Mouse (Mus musculus): ENCODE measurements around the gene Cyb5r4. TPM values are rescaled to one million over a fixed set of nuclear protein-coding genes. Genes with fewer than 3 reads are reported as not detected.
A peak's percentile ranks its signal among the peaks of the same experiment; 100 is the strongest.

Cyb5r4 gene
- polyA plus RNA-seq, 1 experiment from 2014 or later: 79.2 TPM

DNA sequence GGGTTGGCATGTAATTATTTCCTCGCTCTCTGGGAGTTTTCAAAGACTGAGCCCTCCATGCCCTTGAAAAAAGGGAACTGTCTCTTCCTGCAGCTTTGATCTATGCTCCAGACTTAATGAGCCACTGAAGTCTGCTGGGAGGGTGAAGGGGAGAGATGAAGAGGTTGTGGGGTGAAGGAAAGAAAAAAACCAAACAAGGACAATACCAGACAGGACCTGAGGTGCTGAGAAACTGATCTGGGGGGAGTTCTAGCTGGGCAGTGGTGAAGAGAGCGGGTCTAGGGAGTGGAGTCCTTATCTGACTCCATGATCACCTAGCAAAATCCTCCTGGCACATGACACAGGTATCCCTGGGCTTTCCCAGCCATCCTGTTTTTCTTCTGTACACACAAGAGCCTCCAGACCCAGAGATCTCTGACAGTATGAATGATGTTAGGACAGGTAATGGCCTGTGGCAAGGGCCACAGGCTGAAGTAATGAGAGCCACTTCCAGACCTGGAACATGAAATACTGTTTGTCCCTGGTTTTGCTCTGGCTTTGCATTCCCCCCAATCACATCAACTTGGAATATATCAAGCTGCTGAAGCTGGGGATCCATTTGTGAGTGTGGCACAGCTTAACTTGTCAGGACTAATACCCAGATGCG, 24.6 kb upstream of the Cyb5r4 start:
- no peaks in the 10 kb centered on the region for H3K9me3 ChIP-seq (replicated peaks; ENCODE audit: low read length)
- no peak overlapping the region for H3K27ac ChIP-seq
- H3K4me1 ChIP-seq (replicated peaks; ENCODE audit: insufficient read depth, low read length): no peaks in the 10 kb centered on the region
- H3K9ac ChIP-seq (ENCODE audit: low read depth, low read length): no peak overlapping the region
- H3K4me2 ChIP-seq (ENCODE audit: low read length): no peak overlapping the region
- TF ChIP-seq CTCF (IDR thresholded peaks at IDR 0.05; ENCODE audit: low read depth): no peak
- no peak overlapping the region for H3K4me3 ChIP-seq (replicated peaks; ENCODE audit: low read depth, low read length)
- no peaks in the 10 kb centered on the region for H3K36me3 ChIP-seq (ENCODE audit: insufficient read depth, low read length)
- no peaks in the 10 kb centered on the region for H3K27me3 ChIP-seq (ENCODE audit: insufficient read depth, low read length)
- ATAC-seq (replicated peaks; ENCODE audit: low FRiP score, low read depth) (peak; percentile 58), DNase-seq (ENCODE audit: low spot score) (peak; percentile 77)
- 27% methylated on average over 3 of the region's 3 CpGs for WGBS

DNA sequence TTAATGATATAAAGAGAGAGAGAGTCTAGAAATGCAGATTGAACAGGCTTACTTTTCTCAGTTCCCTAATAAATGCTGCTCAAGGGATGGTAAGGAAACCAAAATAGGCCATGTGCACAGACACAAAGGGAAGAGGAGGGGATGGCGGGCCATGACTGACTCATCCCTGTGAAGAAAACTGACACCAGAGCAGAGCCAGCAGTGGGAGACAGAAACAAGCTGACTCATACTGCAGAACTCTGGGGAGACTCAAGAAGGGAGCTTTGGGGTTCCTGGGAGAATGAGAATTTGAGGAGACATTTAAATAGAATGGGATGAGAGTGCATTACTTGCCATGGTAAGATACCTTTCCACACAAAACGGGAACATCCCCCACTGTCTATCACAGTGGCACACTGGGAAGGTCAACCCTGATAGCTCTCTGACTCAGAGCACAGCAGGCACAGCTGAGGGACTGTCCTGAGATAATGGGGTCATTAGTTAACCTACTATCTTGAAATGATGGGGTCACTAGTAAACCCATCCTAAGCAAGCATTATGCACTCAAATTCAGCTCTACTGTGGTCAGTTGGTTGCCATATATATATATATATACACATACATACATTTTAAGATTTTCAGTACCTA, 21.7 kb upstream of the Cyb5r4 start:
- Histone ChIP-seq H3K4me2 (ENCODE audit: low read length) (no peak overlapping the region), H3K27me3 (ENCODE audit: insufficient read depth, low read length) (no peaks in the 10 kb centered on the region), H3K9ac (ENCODE audit: low read depth, low read length) (no peak overlapping the region), H3K4me1 (replicated peaks; ENCODE audit: insufficient read depth, low read length) (no peaks in the 10 kb centered on the region), H3K27ac (no peak overlapping the region), H3K4me3 (replicated peaks; ENCODE audit: low read depth, low read length) (no peak overlapping the region), H3K36me3 (ENCODE audit: insufficient read depth, low read length) (no peaks in the 10 kb centered on the region), H3K9me3 (replicated peaks; ENCODE audit: low read length) (no peaks in the 10 kb centered on the region)
- ATAC-seq (replicated peaks; ENCODE audit: low FRiP score, low read depth) (no peak), DNase-seq (ENCODE audit: low spot score) (no peak)
- no peak for TF ChIP-seq CTCF (IDR thresholded peaks at IDR 0.05; ENCODE audit: low read depth)
- 54% methylated on average over 2 of the region's 2 CpGs for WGBS

DNA sequence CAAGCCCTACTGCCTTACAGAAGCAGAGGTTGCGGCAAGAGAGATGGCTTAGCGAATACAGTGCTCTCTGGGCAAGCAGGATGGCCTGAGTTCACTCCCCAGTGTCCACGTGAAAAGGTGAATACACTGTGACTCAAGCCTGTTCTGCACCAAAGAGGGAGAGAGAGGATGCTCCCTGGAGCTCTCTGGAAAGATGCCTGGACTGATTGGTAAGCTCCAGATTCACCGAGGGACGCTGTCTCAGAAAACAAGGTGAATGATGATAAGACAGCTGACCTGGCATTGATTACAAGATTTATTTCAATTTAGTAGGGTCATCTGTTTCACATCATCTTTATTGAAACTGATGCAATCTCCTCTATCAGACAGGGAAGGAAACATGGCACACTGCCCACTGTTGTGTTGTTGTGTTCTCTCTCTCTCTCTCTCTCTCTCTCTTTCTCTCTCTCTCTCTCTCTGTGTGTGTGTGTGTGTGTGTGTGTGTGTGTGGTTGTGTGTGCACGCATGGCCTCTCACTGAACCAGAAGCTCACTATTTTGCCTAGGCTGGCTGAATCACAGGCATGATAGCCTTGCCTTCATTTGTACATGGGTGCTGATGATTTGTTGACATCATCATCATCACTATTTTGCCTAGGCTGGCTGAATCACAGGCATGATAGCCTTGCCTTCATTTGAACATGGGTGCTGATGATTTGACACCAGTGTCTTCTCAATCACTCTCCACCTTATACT, 16.9 kb upstream of the Cyb5r4 start:
- WGBS: 75% methylated on average over 6 of the region's 6 CpGs
- no peaks in the 10 kb centered on the region for H3K27me3 ChIP-seq (ENCODE audit: insufficient read depth, low read length)
- H3K4me3 ChIP-seq (replicated peaks; ENCODE audit: low read depth, low read length): no peak overlapping the region
- no peaks in the 10 kb centered on the region for H3K36me3 ChIP-seq (ENCODE audit: insufficient read depth, low read length)
- no peak for TF ChIP-seq CTCF (IDR thresholded peaks at IDR 0.05; ENCODE audit: low read depth)
- no peak overlapping the region for H3K4me2 ChIP-seq (ENCODE audit: low read length)
- H3K4me1 ChIP-seq (replicated peaks; ENCODE audit: insufficient read depth, low read length): no peaks in the 10 kb centered on the region
- no peak overlapping the region for H3K9ac ChIP-seq (ENCODE audit: low read depth, low read length)
- ATAC-seq (replicated peaks; ENCODE audit: low FRiP score, low read depth) (no peak), DNase-seq (ENCODE audit: low spot score) (no peak)
- H3K27ac ChIP-seq: no peak overlapping the region
- no peaks in the 10 kb centered on the region for H3K9me3 ChIP-seq (replicated peaks; ENCODE audit: low read length)

DNA sequence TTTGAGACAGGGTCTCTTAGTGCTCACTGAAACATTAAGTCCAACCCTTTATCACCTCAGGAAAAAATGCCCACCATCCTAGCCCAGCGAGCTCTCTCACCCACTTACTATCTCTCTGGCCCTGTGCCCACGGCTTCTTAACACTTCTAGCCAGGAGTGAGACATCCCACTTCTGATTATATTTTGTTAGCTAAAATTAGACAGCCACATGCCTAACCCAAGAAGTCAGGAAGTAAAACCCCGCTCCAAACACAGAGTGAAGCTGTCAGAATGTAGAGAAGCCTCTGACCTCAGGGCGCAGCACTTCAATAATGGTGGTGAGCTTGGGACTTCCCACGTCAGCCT, 16.4 kb upstream of the Cyb5r4 start:
- 48% methylated on average over 5 of the region's 5 CpGs for WGBS

DNA sequence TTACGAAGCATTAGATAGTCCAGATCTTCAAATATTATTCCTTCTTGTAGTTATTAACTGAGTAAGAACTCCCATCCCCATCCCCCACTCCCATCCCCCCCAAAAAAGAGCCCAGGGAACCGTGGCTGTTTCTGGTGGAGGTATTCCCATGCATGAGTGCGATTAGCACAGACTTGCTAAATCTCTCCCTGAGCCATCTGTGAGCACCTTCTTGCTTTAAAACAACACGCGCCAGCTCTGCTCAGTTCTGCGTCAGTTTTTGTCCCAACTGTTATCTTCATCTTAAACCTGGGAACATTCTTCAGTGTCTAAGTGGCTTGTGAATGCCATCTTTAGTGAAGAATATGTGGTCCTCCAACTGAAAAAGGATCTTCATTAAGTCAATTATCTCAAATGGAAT, 13.3 kb upstream of the Cyb5r4 start:
- no peak for ATAC-seq (replicated peaks; ENCODE audit: low FRiP score, low read depth)
- no peaks in the 10 kb centered on the region for H3K36me3 ChIP-seq (ENCODE audit: insufficient read depth, low read length)
- no peaks in the 10 kb centered on the region for H3K27me3 ChIP-seq (ENCODE audit: insufficient read depth, low read length)
- H3K4me1 ChIP-seq (replicated peaks; ENCODE audit: insufficient read depth, low read length): no peaks in the 10 kb centered on the region
- no peak for DNase-seq (ENCODE audit: low spot score)
- 35% methylated on average over 6 of the region's 6 CpGs for whole genome bisulfite sequencing
- no peak overlapping the region for H3K9ac ChIP-seq (ENCODE audit: low read depth, low read length)
- no peaks in the 10 kb centered on the region for H3K9me3 ChIP-seq (replicated peaks; ENCODE audit: low read length)
- no peak for TF ChIP-seq CTCF (IDR thresholded peaks at IDR 0.05; ENCODE audit: low read depth)
- no peak overlapping the region for H3K4me3 ChIP-seq (replicated peaks; ENCODE audit: low read depth, low read length)
- H3K27ac ChIP-seq: no peak overlapping the region
- no peak overlapping the region for H3K4me2 ChIP-seq (ENCODE audit: low read length)

More for the DNA sequence above, 16.4 kb upstream of the Cyb5r4 start:
- DNase-seq (ENCODE audit: low spot score) (no peak), ATAC-seq (replicated peaks; ENCODE audit: low FRiP score, low read depth) (no peak)
- Histone ChIP-seq H3K4me3 (replicated peaks; ENCODE audit: low read depth, low read length) (no peak overlapping the region), H3K27ac (no peak overlapping the region), H3K4me1 (replicated peaks; ENCODE audit: insufficient read depth, low read length) (no peaks in the 10 kb centered on the region), H3K9me3 (replicated peaks; ENCODE audit: low read length) (no peaks in the 10 kb centered on the region), H3K9ac (ENCODE audit: low read depth, low read length) (no peak overlapping the region), H3K36me3 (ENCODE audit: insufficient read depth, low read length) (no peaks in the 10 kb centered on the region), H3K4me2 (ENCODE audit: low read length) (no peak overlapping the region), H3K27me3 (ENCODE audit: insufficient read depth, low read length) (no peaks in the 10 kb centered on the region)
- no peak for TF ChIP-seq CTCF (IDR thresholded peaks at IDR 0.05; ENCODE audit: low read depth)

DNA sequence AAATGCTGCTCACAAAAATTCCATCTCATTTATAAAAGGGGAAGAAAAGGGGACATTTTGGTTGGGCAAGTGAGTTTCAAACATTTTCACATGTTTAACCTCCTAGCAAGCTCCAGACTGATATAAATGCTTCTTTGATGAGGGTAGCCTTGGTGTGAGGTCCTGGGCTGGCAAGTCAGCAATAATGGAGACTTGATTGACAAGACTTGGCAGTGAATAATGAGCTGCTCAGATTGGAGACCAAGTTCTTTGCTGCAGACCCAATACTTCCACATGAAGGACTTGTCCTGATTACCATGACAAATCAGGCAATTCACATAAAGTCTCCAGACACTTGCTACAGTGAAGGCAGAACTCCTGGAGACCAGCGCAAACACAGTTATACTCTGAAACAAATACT, 12.9 kb upstream of the Cyb5r4 start:
- WGBS: 79% methylated on average over 1 of the region's 1 CpGs
- Histone ChIP-seq H3K36me3 (ENCODE audit: insufficient read depth, low read length) (no peaks in the 10 kb centered on the region), H3K27ac (no peak overlapping the region), H3K9me3 (replicated peaks; ENCODE audit: low read length) (no peaks in the 10 kb centered on the region), H3K4me3 (replicated peaks; ENCODE audit: low read depth, low read length) (no peak overlapping the region), H3K27me3 (ENCODE audit: insufficient read depth, low read length) (0 out of 2 replicates have a peak, but pooled peaks cover under 1% of the 10 kb centered on the region), H3K4me1 (replicated peaks; ENCODE audit: insufficient read depth, low read length) (no peaks in the 10 kb centered on the region), H3K9ac (ENCODE audit: low read depth, low read length) (no peak overlapping the region), H3K4me2 (ENCODE audit: low read length) (no peak overlapping the region)
- no peak for TF ChIP-seq CTCF (IDR thresholded peaks at IDR 0.05; ENCODE audit: low read depth)
- DNase-seq (ENCODE audit: low spot score) (no peak), ATAC-seq (replicated peaks; ENCODE audit: low FRiP score, low read depth) (no peak)

Measured in kidney, postnatal 0 days (tissue).